Mouse (Mus musculus): ENCODE results near the gene Skint6. TPM values are rescaled to one million over a fixed set of nuclear protein-coding genes. Genes with fewer than 3 reads are reported as not detected.
"Not testable (repeated sequence)": the region's sequence is repeated elsewhere in the genome, so short reads cannot be mapped to it uniquely, and the experiment has no call there.

Gene Skint6
- polyA plus RNA-seq, 2 experiments: 0.09 to 0.69 TPM

DNA sequence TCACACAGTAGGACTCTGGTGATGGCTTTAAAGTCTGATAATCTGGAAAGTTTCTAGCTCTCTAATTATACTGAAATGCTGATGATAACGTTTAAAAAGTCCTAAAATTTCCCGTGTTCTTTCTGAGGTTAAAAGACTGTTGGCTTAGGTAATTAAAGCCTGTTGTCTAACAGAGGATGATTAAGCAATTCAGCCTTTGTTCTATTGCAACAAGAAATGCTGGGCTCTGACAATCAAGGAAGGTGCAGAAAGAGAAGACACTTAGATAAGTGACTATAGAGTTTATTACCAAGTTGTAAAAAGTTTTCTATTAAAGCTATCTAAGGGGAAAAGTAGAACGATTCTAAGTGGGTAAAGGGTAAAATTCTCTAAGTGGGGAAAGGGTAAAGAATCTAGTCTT, 219.2 kb downstream of the Skint6 start:
- no peaks in the 10 kb centered on the region for H3K27me3 ChIP-seq (ENCODE audit: control insufficient read depth, insufficient read depth, low read length)
- TF ChIP-seq POLR2A (IDR thresholded peaks at IDR 0.05; ENCODE audit: borderline replicate concordance, extremely low read depth, insufficient read depth, insufficient read length): no peak
- DNase-seq (ENCODE audit: low spot score) (no peak), ATAC-seq (ENCODE audit: low FRiP score, low read depth) (no peak)
- H3K9ac ChIP-seq (ENCODE audit: low read depth, low read length, severe bottlenecking): no peak overlapping the region
- no peaks in the 10 kb centered on the region for H3K36me3 ChIP-seq (ENCODE audit: control insufficient read depth, insufficient read depth, low read length)
- no peak overlapping the region for H3K27ac ChIP-seq (replicated peaks; ENCODE audit: low read depth, low read length)
- 48% methylated on average over 3 of the region's 3 CpGs for WGBS
- no peaks in the 10 kb centered on the region for H3K4me1 ChIP-seq (ENCODE audit: control insufficient read depth, insufficient read depth, low read length)
- H3K9me3 ChIP-seq (ENCODE audit: control insufficient read depth, low read length): no peaks in the 10 kb centered on the region
- no peak overlapping the region for H3K4me3 ChIP-seq (replicated peaks; ENCODE audit: low read length)
- no peak overlapping the region for H3K4me2 ChIP-seq (replicated peaks; ENCODE audit: low read depth, low read length, severe bottlenecking)

DNA sequence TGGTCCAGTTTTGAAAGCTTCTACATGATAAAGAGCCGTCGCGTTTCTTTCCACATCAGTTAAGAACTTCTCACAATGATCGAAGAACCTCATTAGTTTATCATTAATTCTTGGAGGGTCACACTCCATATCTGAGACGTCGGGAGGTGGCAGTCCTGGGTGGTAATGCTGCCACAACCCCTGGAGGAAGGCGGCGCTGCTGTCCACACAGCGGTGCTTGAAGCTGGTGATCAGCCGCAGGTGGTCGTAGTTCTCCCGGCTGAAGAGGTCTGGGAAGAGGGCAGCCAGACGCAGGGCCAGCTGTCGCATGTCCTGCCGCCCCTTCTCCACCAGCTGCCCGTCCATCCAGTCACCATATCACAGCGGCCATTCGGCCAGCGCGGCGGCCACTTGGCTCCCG, 307.6 kb downstream of the Skint6 start:
- not testable (repeated sequence) for H3K36me3 ChIP-seq (ENCODE audit: control insufficient read depth, insufficient read depth, low read length); H3K9ac ChIP-seq (ENCODE audit: low read depth, low read length, severe bottlenecking); DNase-seq (ENCODE audit: low spot score); H3K4me2 ChIP-seq (replicated peaks; ENCODE audit: low read depth, low read length, severe bottlenecking); H3K27ac ChIP-seq (replicated peaks; ENCODE audit: low read depth, low read length); H3K9me3 ChIP-seq (ENCODE audit: control insufficient read depth, low read length); H3K4me3 ChIP-seq (replicated peaks; ENCODE audit: low read length); H3K27me3 ChIP-seq (ENCODE audit: control insufficient read depth, insufficient read depth, low read length); ATAC-seq (ENCODE audit: low FRiP score, low read depth); H3K4me1 ChIP-seq (ENCODE audit: control insufficient read depth, insufficient read depth, low read length)
- 34% methylated on average over 22 of the region's 22 CpGs for WGBS

DNA sequence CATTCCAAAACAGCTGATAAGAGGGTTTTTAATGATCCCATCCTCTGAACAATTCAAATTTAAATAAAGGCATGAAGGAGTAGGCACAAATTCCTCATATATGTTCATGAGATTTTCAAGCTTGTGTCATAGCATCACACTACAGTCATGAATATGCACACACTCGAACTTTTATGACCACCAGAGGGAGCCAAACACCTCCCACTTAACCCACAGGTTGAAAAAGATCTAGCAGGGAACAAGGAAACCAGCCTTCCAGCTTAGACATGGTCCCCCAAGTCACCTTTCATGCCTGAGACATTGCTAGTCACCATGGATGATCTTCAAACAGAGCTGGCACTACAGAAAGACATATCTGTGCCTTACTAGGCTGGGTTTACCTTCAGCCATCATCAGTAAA, 496.1 kb downstream of the Skint6 start:
- Histone ChIP-seq H3K9ac (ENCODE audit: low read depth, low read length, severe bottlenecking) (no peak overlapping the region), H3K27ac (replicated peaks; ENCODE audit: low read depth, low read length) (no peak overlapping the region), H3K9me3 (ENCODE audit: control insufficient read depth, low read length) (no peaks in the 10 kb centered on the region; the same call in 1 of the 2 replicates), H3K4me2 (replicated peaks; ENCODE audit: low read depth, low read length, severe bottlenecking) (no peak overlapping the region), H3K4me1 (ENCODE audit: control insufficient read depth, insufficient read depth, low read length) (no peaks in the 10 kb centered on the region), H3K27me3 (ENCODE audit: control insufficient read depth, insufficient read depth, low read length) (no peaks in the 10 kb centered on the region), H3K36me3 (ENCODE audit: control insufficient read depth, insufficient read depth, low read length) (no peaks in the 10 kb centered on the region), H3K4me3 (replicated peaks; ENCODE audit: low read length) (no peak overlapping the region)
- TF ChIP-seq POLR2A (IDR thresholded peaks at IDR 0.05; ENCODE audit: borderline replicate concordance, extremely low read depth, insufficient read depth, insufficient read length): no peak
- 7% methylated on average over 1 of the region's 1 CpGs for WGBS
- DNase-seq (ENCODE audit: low spot score): no peak
- ATAC-seq (ENCODE audit: low FRiP score, low read depth): no peak

DNA sequence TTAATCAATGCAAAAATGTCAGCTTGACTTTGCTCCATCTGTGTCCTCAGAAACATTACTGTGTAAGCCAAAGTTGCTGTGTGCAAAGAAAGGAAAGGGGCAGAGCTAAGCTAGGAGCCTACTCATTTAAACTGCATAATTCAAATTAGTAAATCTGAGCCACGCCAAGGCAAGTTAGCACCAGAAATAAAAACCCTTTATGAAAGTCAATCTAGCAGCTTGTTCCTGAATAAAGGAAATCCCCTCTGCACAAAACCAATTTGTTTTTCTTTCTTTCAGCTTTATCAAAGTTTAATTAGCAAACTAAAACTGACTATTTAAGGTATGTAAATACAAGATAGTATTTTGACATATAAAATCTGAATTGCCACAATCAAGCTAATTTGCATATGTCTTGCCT, 512.0 kb downstream of the Skint6 start, which contains the start of gene Skint10:
Gene Skint10, minus strand, starts transcription at position 101 of the 400 bp plus-strand sequence.
- Histone ChIP-seq H3K4me2 (replicated peaks; ENCODE audit: low read depth, low read length, severe bottlenecking) (no peak within 1 kb of the TSS), H3K36me3 (ENCODE audit: control insufficient read depth, insufficient read depth, low read length) (no peaks in the 10 kb centered on the region), H3K27me3 (ENCODE audit: control insufficient read depth, insufficient read depth, low read length) (no peaks in the 10 kb centered on the region), H3K27ac (replicated peaks; ENCODE audit: low read depth, low read length) (no peak within 1 kb of the TSS), H3K9ac (ENCODE audit: low read depth, low read length, severe bottlenecking) (no peak within 1 kb of the TSS), H3K4me1 (ENCODE audit: control insufficient read depth, insufficient read depth, low read length) (no peaks in the 10 kb centered on the region), H3K4me3 (replicated peaks; ENCODE audit: low read length) (no peak within 1 kb of the TSS), H3K9me3 (ENCODE audit: control insufficient read depth, low read length) (0 out of 2 replicates have a peak, but pooled peaks cover 2% of the 10 kb centered on the region)
- WGBS: 68% methylated on average over 1 of the region's 1 CpGs
- no peak for TF ChIP-seq POLR2A (IDR thresholded peaks at IDR 0.05; ENCODE audit: borderline replicate concordance, extremely low read depth, insufficient read depth, insufficient read length)
- DNase-seq (ENCODE audit: low spot score): no peak
- ATAC-seq (ENCODE audit: low FRiP score, low read depth): no peak
